Mouse (Mus musculus): ENCODE results near the gene Pax8. TPM values are rescaled to one million over a fixed set of nuclear protein-coding genes. Genes with fewer than 3 reads are reported as not detected.
A peak's percentile ranks its signal among the peaks of the same experiment; 100 is the strongest.

Pax8 gene
- polyA plus RNA-seq, 1 experiment from 2014 or later, result 0.20 TPM

DNA sequence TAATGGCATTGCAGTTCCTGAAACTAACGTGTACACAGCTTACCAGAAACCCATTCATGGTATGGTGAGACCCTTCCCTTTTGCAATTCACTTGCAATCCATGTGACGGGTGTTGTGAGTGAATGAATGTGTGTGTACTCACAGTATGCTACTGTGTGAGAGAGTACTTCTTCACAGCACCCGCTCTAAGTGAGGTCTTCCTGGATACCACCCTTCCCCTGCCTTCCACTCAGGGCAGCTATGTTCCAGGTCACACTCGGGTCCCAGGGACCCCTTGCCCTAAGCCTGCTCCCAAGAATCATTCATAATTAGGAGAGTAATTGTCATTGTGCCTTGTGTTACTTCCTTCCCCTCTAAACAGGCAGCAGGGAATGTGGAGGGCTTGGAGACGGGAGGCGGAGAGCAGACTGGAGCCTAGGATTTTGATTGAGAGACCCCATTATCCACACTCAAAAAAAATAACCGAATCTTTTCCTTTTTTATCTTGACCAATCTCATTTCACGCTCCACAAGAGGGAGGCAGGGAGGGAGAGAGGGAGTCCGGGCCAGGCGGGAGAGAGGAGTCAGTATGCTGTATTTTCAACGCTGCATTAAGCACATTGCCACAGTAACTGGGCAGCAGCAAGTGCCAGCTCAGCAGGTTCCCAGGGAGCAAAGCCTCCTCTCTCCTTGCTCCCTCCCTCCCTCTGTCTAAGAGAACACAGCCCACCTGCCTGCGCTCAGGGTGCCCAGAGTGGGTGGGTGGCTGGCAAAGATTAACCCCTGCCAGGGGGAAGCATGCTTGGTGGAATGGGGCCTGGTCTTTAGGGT, 47.3 kb downstream of the Pax8 start:
- H3K27me3 ChIP-seq, result peaks cover 12% of the 10 kb centered on the region
- WGBS, result 14% methylated on average over 12 of the region's 12 CpGs
- H3K9me3 ChIP-seq, result no peaks in the 10 kb centered on the region
- H3K9ac ChIP-seq, result no peak overlapping the region
- peak; percentile 58 for ATAC-seq (ENCODE audit: low FRiP score)
- no peaks in the 10 kb centered on the region for H3K36me3 ChIP-seq (replicated peaks)
- H3K4me2 ChIP-seq, result no peak overlapping the region
- peaks cover 12% of the 10 kb centered on the region for H3K4me1 ChIP-seq
- no peak overlapping the region for H3K27ac ChIP-seq
- no peak overlapping the region for H3K4me3 ChIP-seq (replicated peaks)

DNA sequence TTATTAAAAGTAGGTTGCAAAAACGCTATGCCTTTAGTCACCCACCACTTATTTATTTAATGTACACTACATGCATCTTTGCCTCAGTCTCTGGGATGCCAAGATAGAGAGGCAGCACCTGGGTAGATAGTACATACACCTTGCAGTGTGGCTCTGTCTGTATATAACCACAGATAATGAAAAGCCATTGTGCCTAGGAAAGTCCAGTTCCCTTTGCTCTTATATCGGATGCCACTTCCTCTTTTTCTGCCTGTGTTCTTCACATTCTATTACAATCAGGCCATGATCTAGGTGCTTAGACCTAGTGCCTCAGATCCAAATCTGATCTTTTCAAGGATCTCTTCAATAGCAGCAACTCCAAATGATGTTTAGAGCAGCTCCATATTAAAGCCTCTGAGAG, 49.8 kb downstream of the Pax8 start:
- Histone ChIP-seq H3K27me3 (peaks cover 12% of the 10 kb centered on the region), H3K4me1 (peaks cover 12% of the 10 kb centered on the region), H3K36me3 (replicated peaks) (no peaks in the 10 kb centered on the region), H3K4me3 (replicated peaks) (no peak overlapping the region), H3K27ac (no peak overlapping the region), H3K4me2 (no peak overlapping the region), H3K9me3 (no peaks in the 10 kb centered on the region), H3K9ac (no peak overlapping the region)
- 77% methylated on average over 2 of the region's 2 CpGs for WGBS
- ATAC-seq (ENCODE audit: low FRiP score), result no peak

GRCm38 (mm10) chr2:24422815-24423214, 52.6 kb downstream of the Pax8 start:
- WGBS, result 83% methylated on average over 3 of the region's 3 CpGs
- H3K36me3 ChIP-seq (replicated peaks), result no peaks in the 10 kb centered on the region
- peaks cover 2% of the 10 kb centered on the region; the same call in 1 of the 2 replicates for H3K27me3 ChIP-seq
- no peaks in the 10 kb centered on the region for H3K9me3 ChIP-seq
- H3K4me2 ChIP-seq, result no peak overlapping the region
- H3K4me1 ChIP-seq, result peaks cover 2% of the 10 kb centered on the region
- ATAC-seq (ENCODE audit: low FRiP score), result no peak
- no peak overlapping the region for H3K4me3 ChIP-seq (replicated peaks)
- no peak overlapping the region for H3K27ac ChIP-seq
- no peak overlapping the region for H3K9ac ChIP-seq

DNA sequence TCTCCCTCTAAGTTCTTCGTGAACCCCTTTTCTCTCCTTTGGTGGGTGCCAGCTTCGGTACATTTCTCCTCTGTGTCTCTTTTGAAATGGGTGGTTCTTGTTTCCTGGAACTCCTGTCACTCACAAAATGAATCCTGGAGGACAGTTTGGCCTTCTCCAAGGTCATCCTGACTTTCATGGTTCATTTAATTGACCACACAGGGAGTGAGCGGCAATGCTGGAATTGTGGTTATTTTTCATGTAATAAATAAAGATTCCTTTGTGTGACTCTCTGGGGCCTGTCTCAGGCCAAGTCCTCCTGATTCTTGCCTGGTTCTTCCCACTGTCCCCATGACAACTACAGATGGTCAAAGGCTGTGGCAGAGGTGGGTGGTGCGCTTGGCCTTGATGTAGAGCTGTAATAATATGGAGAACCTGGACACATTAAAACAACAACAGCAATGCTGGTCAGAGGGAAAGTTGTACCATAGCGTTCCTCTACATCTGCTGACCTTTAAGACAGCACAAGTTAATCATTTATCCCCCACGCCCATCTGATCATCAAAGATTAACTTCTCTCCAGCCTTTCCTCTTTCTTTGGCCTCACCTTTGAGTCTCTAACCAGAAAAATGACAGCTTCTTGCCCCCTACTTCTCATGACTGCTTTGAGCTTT, 54.1 kb downstream of the Pax8 start:
- H3K4me2 ChIP-seq, result no peak overlapping the region
- 87% methylated on average over 6 of the region's 6 CpGs for WGBS
- H3K9me3 ChIP-seq, result no peaks in the 10 kb centered on the region
- H3K4me1 ChIP-seq, result peaks cover 9% of the 10 kb centered on the region
- no peak overlapping the region for H3K4me3 ChIP-seq (replicated peaks)
- no peaks in the 10 kb centered on the region for H3K36me3 ChIP-seq (replicated peaks)
- H3K9ac ChIP-seq, result no peak overlapping the region
- no peak overlapping the region for H3K27ac ChIP-seq
- H3K27me3 ChIP-seq, result peaks cover 16% of the 10 kb centered on the region
- ATAC-seq (ENCODE audit: low FRiP score), result no peak

GRCm38 (mm10) chr2:24417564-24417963, 57.8 kb downstream of the Pax8 start:
- H3K9me3 ChIP-seq, result no peaks in the 10 kb centered on the region
- peaks cover 12% of the 10 kb centered on the region for H3K4me1 ChIP-seq
- H3K4me2 ChIP-seq, result no peak overlapping the region
- no peak overlapping the region for H3K27ac ChIP-seq
- H3K27me3 ChIP-seq, result peaks cover 22% of the 10 kb centered on the region
- 92% methylated on average over 4 of the region's 4 CpGs for WGBS
- no peaks in the 10 kb centered on the region for H3K36me3 ChIP-seq (replicated peaks)
- H3K9ac ChIP-seq, result no peak overlapping the region
- no peak overlapping the region for H3K4me3 ChIP-seq (replicated peaks)
- no peak for ATAC-seq (ENCODE audit: low FRiP score)

DNA sequence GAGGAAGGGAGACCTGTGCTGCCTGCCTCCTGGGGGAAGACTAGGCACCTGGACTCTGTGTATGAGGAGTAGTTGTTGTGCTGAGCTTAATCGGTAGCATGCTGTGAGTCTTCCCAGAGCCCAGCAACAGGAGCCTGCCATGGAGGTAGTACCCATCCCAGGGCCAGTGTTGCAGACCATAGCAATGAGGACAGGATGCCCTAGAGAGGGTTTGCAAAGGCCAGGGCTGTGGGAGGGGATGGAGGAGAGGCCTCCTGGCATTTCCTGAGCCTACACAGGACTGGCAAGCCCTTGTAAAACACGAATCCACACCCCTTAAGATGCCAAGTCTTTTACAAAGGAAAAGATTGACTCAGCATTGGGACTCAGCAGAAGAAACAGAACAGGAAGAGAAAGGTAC, 58.3 kb downstream of the Pax8 start:
- H3K36me3 ChIP-seq (replicated peaks), result no peaks in the 10 kb centered on the region
- no peaks in the 10 kb centered on the region for H3K9me3 ChIP-seq
- no peak overlapping the region for H3K4me2 ChIP-seq
- H3K4me3 ChIP-seq (replicated peaks), result no peak overlapping the region
- 12% methylated on average over 2 of the region's 2 CpGs for WGBS
- H3K27me3 ChIP-seq, result peaks cover 22% of the 10 kb centered on the region
- peaks cover 12% of the 10 kb centered on the region for H3K4me1 ChIP-seq
- no peak overlapping the region for H3K27ac ChIP-seq
- no peak overlapping the region for H3K9ac ChIP-seq
- ATAC-seq (ENCODE audit: low FRiP score), result no peak

GRCm38 (mm10) chr2:24416668-24417067, 58.7 kb downstream of the Pax8 start:
- Histone ChIP-seq H3K4me2 (no peak overlapping the region), H3K4me1 (peaks cover 12% of the 10 kb centered on the region), H3K4me3 (replicated peaks) (no peak overlapping the region), H3K9me3 (no peaks in the 10 kb centered on the region), H3K36me3 (replicated peaks) (no peaks in the 10 kb centered on the region), H3K27me3 (peaks cover 25% of the 10 kb centered on the region), H3K9ac (no peak overlapping the region), H3K27ac (no peak overlapping the region)
- 9% methylated on average over 9 of the region's 9 CpGs for WGBS
- no peak for ATAC-seq (ENCODE audit: low FRiP score)

GRCm38 (mm10) chr2:24413677-24414076, 61.7 kb downstream of the Pax8 start:
- Histone ChIP-seq H3K9me3 (no peaks in the 10 kb centered on the region), H3K4me3 (replicated peaks) (no peak overlapping the region), H3K36me3 (replicated peaks) (no peaks in the 10 kb centered on the region), H3K4me2 (no peak overlapping the region), H3K4me1 (peaks cover 12% of the 10 kb centered on the region), H3K9ac (no peak overlapping the region), H3K27me3 (peaks cover 32% of the 10 kb centered on the region), H3K27ac (no peak overlapping the region)
- WGBS, result 59% methylated on average over 4 of the region's 4 CpGs
- ATAC-seq (ENCODE audit: low FRiP score), result no peak

DNA sequence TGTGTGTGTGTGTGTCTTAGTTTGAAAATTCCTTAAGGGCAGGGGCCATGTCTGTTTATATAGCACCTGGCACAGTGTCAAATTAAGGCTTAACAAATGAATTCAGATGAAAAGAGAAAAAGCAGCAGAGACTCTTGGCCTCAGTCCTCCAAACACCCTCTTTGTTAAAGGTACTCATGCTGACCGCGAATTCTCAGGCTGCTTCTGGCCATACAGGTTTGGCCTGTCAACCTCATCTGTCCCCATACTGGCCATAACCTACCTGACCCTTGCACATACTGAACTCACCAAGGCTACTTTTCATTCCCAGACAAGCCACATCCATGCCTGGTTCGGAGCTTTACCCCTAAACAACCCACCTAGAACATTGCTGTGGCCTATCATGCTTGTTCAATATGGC, 62.2 kb downstream of the Pax8 start:
- Histone ChIP-seq H3K27me3 (peaks cover 36% of the 10 kb centered on the region), H3K4me3 (replicated peaks) (no peak overlapping the region), H3K9me3 (no peaks in the 10 kb centered on the region), H3K36me3 (replicated peaks) (no peaks in the 10 kb centered on the region), H3K4me1 (peaks cover 14% of the 10 kb centered on the region), H3K9ac (no peak overlapping the region), H3K4me2 (no peak overlapping the region), H3K27ac (no peak overlapping the region)
- WGBS, result 81% methylated on average over 3 of the region's 3 CpGs
- ATAC-seq (ENCODE audit: low FRiP score), result no peak

GRCm38 (mm10) chr2:24409166-24409565, 66.2 kb downstream of the Pax8 start:
- Histone ChIP-seq H3K4me1 (peaks cover 19% of the 10 kb centered on the region), H3K27ac (no peak overlapping the region), H3K9ac (no peak overlapping the region), H3K36me3 (replicated peaks) (no peaks in the 10 kb centered on the region), H3K27me3 (peaks cover 36% of the 10 kb centered on the region), H3K9me3 (no peaks in the 10 kb centered on the region), H3K4me3 (replicated peaks) (no peak overlapping the region), H3K4me2 (no peak overlapping the region)
- WGBS, result 4% methylated on average over 2 of the region's 2 CpGs
- ATAC-seq (ENCODE audit: low FRiP score), result peak; percentile 72

DNA sequence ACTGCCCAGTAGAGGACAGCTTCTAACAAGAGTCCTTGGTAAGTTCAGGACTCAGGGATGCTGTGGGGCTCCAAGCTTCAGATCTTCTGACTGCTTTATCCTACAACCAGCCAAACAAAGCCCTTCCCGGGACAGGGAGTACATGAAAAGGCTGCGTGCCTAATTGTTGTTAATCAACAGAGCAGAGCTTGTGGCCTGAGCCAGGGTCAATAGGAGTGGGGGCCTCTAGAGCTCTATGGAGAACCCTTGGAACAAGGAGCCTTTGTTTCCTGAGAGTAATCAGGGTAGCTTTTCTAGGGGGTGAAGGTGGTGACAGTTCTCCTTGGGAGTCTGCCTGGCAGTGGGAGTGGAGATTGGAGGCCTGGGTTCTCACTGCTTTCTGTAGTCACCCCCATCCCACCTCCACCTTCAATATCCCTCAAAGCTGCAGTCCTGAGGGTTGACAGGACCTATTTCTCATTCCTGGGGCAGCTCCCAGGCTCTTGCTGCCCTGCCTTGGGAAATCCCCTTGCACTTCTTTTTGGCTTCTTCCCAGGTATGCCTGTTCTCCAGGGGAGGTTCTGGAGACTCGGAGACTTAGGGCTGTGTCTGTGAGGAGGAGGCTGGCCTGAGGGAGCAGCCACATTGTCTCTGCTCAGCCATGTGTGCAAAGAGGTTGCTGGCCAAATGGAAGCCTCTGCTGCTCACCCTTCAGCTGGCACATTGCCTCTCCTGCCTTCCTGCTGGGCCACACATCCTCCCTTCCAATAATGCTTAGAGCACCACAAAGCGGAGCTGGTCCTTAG, 67.5 kb downstream of the Pax8 start:
- H3K9me3 ChIP-seq, result no peaks in the 10 kb centered on the region
- H3K4me2 ChIP-seq, result no peak overlapping the region
- no peak for ATAC-seq (ENCODE audit: low FRiP score)
- H3K36me3 ChIP-seq (replicated peaks), result no peaks in the 10 kb centered on the region
- no peak overlapping the region for H3K9ac ChIP-seq
- WGBS, result 8% methylated on average over 4 of the region's 4 CpGs
- H3K27me3 ChIP-seq, result peaks cover 36% of the 10 kb centered on the region
- no peak overlapping the region for H3K4me3 ChIP-seq (replicated peaks)
- H3K27ac ChIP-seq, result no peak overlapping the region
- H3K4me1 ChIP-seq, result peaks cover 16% of the 10 kb centered on the region

GRCm38 (mm10) chr2:24405345-24406012, 69.9 kb downstream of the Pax8 start:
- H3K27ac ChIP-seq, result no peak overlapping the region
- WGBS, result 15% methylated on average over 23 of the region's 23 CpGs

More at GRCm38 (mm10) chr2:24405345-24406012, 69.9 kb downstream of the Pax8 start:
- peak overlapping the region; percentile 48 for H3K9ac ChIP-seq
- H3K4me2 ChIP-seq, result peak overlapping the region; percentile 55
- peak overlapping the region; percentile 16 for H3K4me3 ChIP-seq (replicated peaks)
- ATAC-seq (ENCODE audit: low FRiP score), result peak; percentile 69; the same call in 1 of the 2 replicates
- no peaks in the 10 kb centered on the region for H3K36me3 ChIP-seq (replicated peaks)
- H3K27me3 ChIP-seq, result peaks cover 28% of the 10 kb centered on the region
- no peaks in the 10 kb centered on the region for H3K9me3 ChIP-seq
- peaks cover 16% of the 10 kb centered on the region for H3K4me1 ChIP-seq

All from forebrain, embryonic 12.5 days (tissue).